Comparison of ENCODE assay signal across 27 mouse cellular contexts in the genomic region with DNA sequence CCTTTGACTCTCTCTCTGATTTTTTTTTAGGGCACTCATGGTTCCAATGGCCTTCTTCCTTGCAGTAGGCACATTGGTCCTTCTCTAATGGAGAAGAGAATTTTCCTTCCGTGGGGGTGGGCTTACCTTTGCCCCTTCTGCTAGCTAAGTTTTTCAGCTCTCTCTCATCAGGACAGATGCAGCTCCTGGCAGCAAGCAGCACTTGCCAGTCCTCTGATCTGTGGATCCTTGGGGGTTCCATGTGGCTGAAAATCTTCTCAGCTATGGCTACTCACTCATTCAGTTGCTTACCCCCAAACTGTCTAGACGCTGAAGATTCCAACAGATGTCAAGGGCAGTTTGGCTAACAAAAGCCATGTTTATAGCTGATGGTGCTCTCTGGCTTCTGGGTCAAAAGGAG. TPM values are rescaled to one million over a fixed set of nuclear protein-coding genes. Genes with fewer than 3 reads are reported as not detected.
"Had no signal": no experiment of that assay in that cellular context is flagged by ENCODE, and none has a peak within 500 bp of the region (broad histone marks: within the 10 kb centered on the region; RNA-seq: fewer than 3 reads in every experiment).

No protein-coding gene starts in this region.

- ATAC-seq: midbrain, embryonic 16.5 days had no signal

- H3K9ac ChIP-seq: lung, embryonic 14.5 days; midbrain, embryonic 12.5 days; neural tube, embryonic 13.5 days; neural tube, embryonic 15.5 days had no signal

- DNase-seq: lung, adult 18-20 months; lung, embryonic 14.5 days; lung, postnatal 10 days; lung, postnatal 4 days; midbrain, embryonic 14.5 days; retina, postnatal 1 day; right cerebral cortex, adult 18-20 months; right cerebral cortex, postnatal 25 days; right cerebral cortex, postnatal 4 days; spleen, adult 18-20 months; thymus, adult 18-20 months; thymus, postnatal 14 days; thymus, postnatal 36 days had no signal

- H3K36me3 ChIP-seq: midbrain, embryonic 10.5 days; midbrain, embryonic 12.5 days; neural tube, embryonic 13.5 days; neural tube, embryonic 15.5 days had no signal

- H3K27me3 ChIP-seq: midbrain, embryonic 12.5 days; neural tube, embryonic 13.5 days; neural tube, embryonic 15.5 days had no signal

- H3K9me3 ChIP-seq: midbrain, embryonic 10.5 days; midbrain, embryonic 12.5 days; neural tube, embryonic 13.5 days; neural tube, embryonic 15.5 days had no signal

- H3K4me3 ChIP-seq: midbrain, embryonic 10.5 days; midbrain, embryonic 12.5 days; myocyte; neural tube, embryonic 13.5 days; neural tube, embryonic 15.5 days had no signal

- H3K27ac ChIP-seq: midbrain, embryonic 10.5 days; midbrain, embryonic 12.5 days; neural tube, embryonic 13.5 days; neural tube, embryonic 15.5 days had no signal

- H3K4me2 ChIP-seq: lung, embryonic 14.5 days; midbrain, embryonic 12.5 days; neural tube, embryonic 13.5 days; neural tube, embryonic 15.5 days had no signal

RNA-seq across cellular contexts. Expression of gene Cd59b, which starts 23.7 kb away (rescaled TPM):
- total RNA-seq: megakaryocyte, adult 5-6 weeks had no signal
- polyA plus RNA-seq: myocyte had no signal

RNA-seq across cellular contexts. Expression of gene Gm10799, which starts 25.0 kb away (rescaled TPM):
- total RNA-seq: megakaryocyte, adult 5-6 weeks; megakaryocyte-erythroid progenitor cell, adult 5-6 weeks had no signal
- polyA plus RNA-seq: lung, embryonic 14.5 days; lung, embryonic 16.5 days; midbrain, embryonic 10.5 days; midbrain, embryonic 12.5 days; midbrain, embryonic 14.5 days; midbrain, embryonic 16.5 days; myocyte; neural tube, embryonic 11.5 days; neural tube, embryonic 13.5 days; neural tube, embryonic 15.5 days; small intestine, adult 2 months; stomach, embryonic 14.5 days; stomach, embryonic 16.5 days; thymus, postnatal 0 days had no signal

RNA-seq across cellular contexts. Expression of gene Gm10912, which starts 27.7 kb away (rescaled TPM):
- total RNA-seq: megakaryocyte, adult 5-6 weeks had no signal
- polyA plus RNA-seq: lung, embryonic 14.5 days; lung, embryonic 16.5 days; midbrain, embryonic 12.5 days; midbrain, embryonic 14.5 days; midbrain, embryonic 16.5 days; myocyte; neural tube, embryonic 11.5 days; neural tube, embryonic 13.5 days; neural tube, embryonic 15.5 days; stomach, embryonic 14.5 days; stomach, embryonic 16.5 days had no signal

RNA-seq across cellular contexts. Expression of gene A930018P22Rik, which starts 29.3 kb away (rescaled TPM):
- total RNA-seq: megakaryocyte, adult 5-6 weeks had no signal
- polyA plus RNA-seq: lung, embryonic 14.5 days; lung, embryonic 16.5 days; midbrain, embryonic 12.5 days; midbrain, embryonic 14.5 days; midbrain, embryonic 16.5 days; neural tube, embryonic 11.5 days; neural tube, embryonic 15.5 days; small intestine, adult 2 months; stomach, embryonic 14.5 days; thymus, postnatal 0 days had no signal
